Mouse (Mus musculus) midbrain, embryonic 11.5 days (tissue): ENCODE measurements around the gene Rab8a. TPM values are rescaled to one million over a fixed set of nuclear protein-coding genes. Genes with fewer than 3 reads are reported as not detected.

Experiments
- ATAC-seq: fragments of 200-750 bp; cut with Nextera tagmentation; 2 replicates; pipeline ENCODE4 v1.8.0; 2017; ENCODE audit warnings: moderate TSS enrichment, moderate library complexity; ENCODE audit not compliant: low FRiP score
- DNase-seq: peaks from one replicate; pipeline ENCODE4 v3.0.0; 2015; ENCODE audit warnings: low spot score; ENCODE audit errors: missing footprints
- H3K27ac ChIP-seq: fragments of 300-500 bp; sonication (generic); 2 replicates; pipeline ENCODE4 v1.5.1; 2014; ENCODE audit warnings: low read depth, low read length
- H3K27me3 ChIP-seq: fragments of 300-500 bp; sonication (generic); 2 replicates; pipeline ENCODE4 v1.6.1; 2014; ENCODE audit warnings: mild to moderate bottlenecking, low read length, moderate library complexity, mixed read lengths; ENCODE audit not compliant: control insufficient read depth, insufficient read depth
- H3K36me3 ChIP-seq: fragments of 300-500 bp; sonication (generic); 2 replicates; pipeline ENCODE4 v1.6.1; 2014; ENCODE audit warnings: mild to moderate bottlenecking, low read length, moderate library complexity, mixed read lengths; ENCODE audit not compliant: control insufficient read depth, insufficient read depth
- H3K4me1 ChIP-seq: fragments of 300-500 bp; sonication (generic); 2 replicates; pipeline ENCODE4 v1.6.1; 2014; ENCODE audit warnings: low read length; ENCODE audit not compliant: control insufficient read depth, insufficient read depth
- H3K4me2 ChIP-seq: fragments of 300-500 bp; sonication (generic); 2 replicates; pipeline ENCODE4 v1.6.1; 2014; ENCODE audit warnings: mild to moderate bottlenecking, moderate library complexity
- H3K4me3 ChIP-seq: fragments of 300-500 bp; sonication (generic); 2 replicates; pipeline ENCODE4 v1.5.1; 2014; ENCODE audit warnings: low read depth, low read length
- H3K9ac ChIP-seq: fragments of 300-500 bp; sonication (generic); 2 replicates; pipeline ENCODE4 v1.6.1; 2014; ENCODE audit warnings: low read length
- H3K9me3 ChIP-seq: fragments of 300-500 bp; sonication (generic); 2 replicates; pipeline ENCODE4 v1.6.1; 2016; ENCODE audit warnings: low read length; ENCODE audit not compliant: control insufficient read depth
- WGBS: fragments of 180-500 bp; shearing (Covaris S2); extraction: QIAGEN DNeasy Blood & Tissue Kit; methylation state at CpG from one replicate; pipeline ENCODE4 v1.1.7; 2014; 5-methylcytosine and 5-hydroxymethylcytosine counted together
- polyA plus RNA-seq: library from polyadenylated mRNA; unstranded; fragments of >200 nt; fragmentation: Nextera tagmentation; extraction: Ambion mirVana; gene quantifications from 2 replicates; pipeline ENCODE4 v1.2.1, GENCODE M21; 2014

Rab8a gene
- polyA plus RNA-seq, 1 experiment from 2014 or later, result 107 TPM

DNA sequence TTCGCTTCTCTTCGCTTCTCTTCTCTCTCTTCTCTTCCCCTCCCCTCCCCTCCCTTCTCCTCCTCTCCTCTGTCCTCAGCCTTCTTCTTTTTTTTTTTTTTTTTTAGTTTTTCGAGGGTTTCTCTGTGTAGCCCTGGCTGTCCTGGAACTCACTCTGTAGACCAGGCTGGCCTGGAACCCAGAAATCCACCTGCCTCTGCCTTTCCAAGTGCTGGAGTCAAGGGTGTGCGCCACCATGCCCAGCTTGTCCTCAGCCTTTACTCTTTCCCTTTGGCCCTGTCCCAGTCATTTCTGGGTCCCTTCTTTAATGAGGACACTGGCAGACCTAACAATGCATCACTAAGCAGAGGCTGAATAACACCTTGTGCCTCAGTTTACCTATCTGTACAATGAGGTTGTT, 52.5 kb downstream of the Rab8a start, which contains the start of gene Gm11034:
Gene Gm11034, minus strand, starts transcription at position 101 of the 400 bp plus-strand sequence.
- Histone ChIP-seq H3K36me3 (no peaks in the 10 kb centered on the region), H3K27me3 (no peaks in the 10 kb centered on the region), H3K4me2 (no peak within 1 kb of the TSS), H3K27ac (no peak within 1 kb of the TSS), H3K4me1 (no peaks in the 10 kb centered on the region), H3K9ac (no peak within 1 kb of the TSS), H3K4me3 (no peak within 1 kb of the TSS), H3K9me3 (no peaks in the 10 kb centered on the region)
- ATAC-seq (no peak), DNase-seq (no peak)
- WGBS, result 76% methylated on average over 4 of the region's 4 CpGs

- no peak for ATAC-seq
- 38% methylated on average over 2 of the region's 2 CpGs for whole genome bisulfite sequencing
Measured at GRCm38 (mm10) chr8:72215060-72215459, 54.1 kb downstream of the Rab8a start.

GRCm38 (mm10) chr8:72215871-72216270, 54.9 kb downstream of the Rab8a start:
- H3K27me3 ChIP-seq, result no peaks in the 10 kb centered on the region
- H3K4me2 ChIP-seq, result no peak overlapping the region
- peaks cover 5% of the 10 kb centered on the region for H3K4me1 ChIP-seq
- no peaks in the 10 kb centered on the region for H3K9me3 ChIP-seq
- ATAC-seq (no peak), DNase-seq (no peak)
- H3K27ac ChIP-seq, result no peak overlapping the region
- no peak overlapping the region for H3K4me3 ChIP-seq
- H3K9ac ChIP-seq, result no peak overlapping the region
- no peaks in the 10 kb centered on the region for H3K36me3 ChIP-seq
- whole genome bisulfite sequencing, result 43% methylated on average over 1 of the region's 1 CpGs

More at GRCm38 (mm10) chr8:72215060-72215459, 54.1 kb downstream of the Rab8a start:
- H3K27ac ChIP-seq, result no peak overlapping the region
- no peak overlapping the region for H3K9ac ChIP-seq
- H3K4me2 ChIP-seq, result no peak overlapping the region
- H3K9me3 ChIP-seq, result no peaks in the 10 kb centered on the region
- no peaks in the 10 kb centered on the region for H3K4me1 ChIP-seq
- no peak for DNase-seq
- no peak overlapping the region for H3K4me3 ChIP-seq
- H3K27me3 ChIP-seq, result no peaks in the 10 kb centered on the region
- H3K36me3 ChIP-seq, result no peaks in the 10 kb centered on the region

- no peaks in the 10 kb centered on the region for H3K27me3 ChIP-seq
- peaks cover 12% of the 10 kb centered on the region; the same call in 1 of the 2 replicates for H3K36me3 ChIP-seq
- ATAC-seq (peak; percentile 31), DNase-seq (no peak)
- no peak overlapping the region for H3K27ac ChIP-seq
- WGBS, result 83% methylated on average over 9 of the region's 10 CpGs
- H3K4me2 ChIP-seq, result peak overlapping the region; percentile 89
- no peaks in the 10 kb centered on the region for H3K9me3 ChIP-seq
- no peak overlapping the region for H3K9ac ChIP-seq
- peak overlapping the region; percentile 87 for H3K4me3 ChIP-seq
- H3K4me1 ChIP-seq, result peaks cover 5% of the 10 kb centered on the region
Measured at GRCm38 (mm10) chr8:72218781-72219540, 58.0 kb downstream of the Rab8a start.

DNA sequence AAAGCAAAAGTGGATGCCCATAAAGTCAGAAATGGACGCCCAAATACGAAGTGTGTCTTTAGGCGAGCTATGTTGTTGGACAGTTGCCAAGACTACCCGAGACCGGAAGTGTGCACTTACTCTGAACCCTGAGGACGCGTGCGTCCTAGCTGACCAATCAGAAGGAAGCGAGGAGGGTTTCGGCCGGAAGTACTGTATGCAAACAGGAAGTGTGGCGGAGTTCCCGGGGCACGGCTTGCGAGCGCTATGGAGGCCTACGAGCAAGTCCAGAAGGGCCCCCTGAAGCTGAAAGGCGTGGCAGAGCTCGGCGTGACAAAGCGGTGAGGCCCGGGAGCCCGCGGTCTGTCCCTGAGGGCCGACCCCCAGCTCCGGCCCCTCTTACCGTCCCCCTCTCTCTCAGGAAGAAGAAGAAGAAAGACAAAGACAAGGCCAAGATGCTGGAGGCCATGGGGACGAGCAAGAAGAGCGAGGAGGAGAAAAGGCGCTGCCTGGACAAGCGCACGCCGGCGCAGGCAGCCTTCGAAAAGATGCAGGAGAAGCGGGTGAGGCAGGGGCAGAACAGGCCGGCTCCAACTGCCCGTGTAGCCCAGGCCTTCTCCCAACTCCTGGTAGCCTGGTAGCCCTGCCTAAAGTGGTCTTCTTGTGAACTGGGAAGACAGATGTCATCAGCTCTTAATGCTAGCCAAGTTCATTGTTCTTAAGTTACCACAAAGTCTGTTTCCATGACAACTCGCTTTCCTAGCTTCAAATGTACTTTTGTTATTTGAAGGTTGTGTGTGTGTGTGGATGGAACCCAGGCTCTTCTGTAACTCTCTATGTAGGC, 58.8 kb downstream of the Rab8a start, which contains the start of gene Fam32a:
Gene Fam32a, plus strand, starts transcription at position 190 of the 823 bp plus-strand sequence.
- peak within 1 kb of the TSS; percentile 89 for H3K4me2 ChIP-seq
- ATAC-seq (peak; percentile 98), DNase-seq (peak; percentile 98)
- H3K27me3 ChIP-seq, result no peaks in the 10 kb centered on the region
- no peaks in the 10 kb centered on the region for H3K9me3 ChIP-seq
- peaks cover 12% of the 10 kb centered on the region; the same call in 1 of the 2 replicates for H3K36me3 ChIP-seq
- H3K4me1 ChIP-seq, result peaks cover 5% of the 10 kb centered on the region
- H3K4me3 ChIP-seq, result peak within 1 kb of the TSS; percentile 87
- no peak within 1 kb of the TSS; the same call in 1 of the 2 replicates for H3K27ac ChIP-seq
- H3K9ac ChIP-seq, result peak within 1 kb of the TSS; percentile 79
- WGBS, result 18% methylated on average over 39 of the region's 39 CpGs

- Histone ChIP-seq H3K9ac (no peak overlapping the region), H3K27me3 (no peaks in the 10 kb centered on the region), H3K4me2 (peak overlapping the region; percentile 89), H3K4me1 (peaks cover 5% of the 10 kb centered on the region), H3K27ac (no peak overlapping the region), H3K9me3 (no peaks in the 10 kb centered on the region), H3K36me3 (peaks cover 12% of the 10 kb centered on the region; the same call in 1 of the 2 replicates), H3K4me3 (peak overlapping the region; percentile 87)
- WGBS, result 88% methylated on average over 4 of the region's 4 CpGs
- no peak for ATAC-seq
- no peak for DNase-seq
Measured at GRCm38 (mm10) chr8:72220758-72221157, 59.8 kb downstream of the Rab8a start.

DNA sequence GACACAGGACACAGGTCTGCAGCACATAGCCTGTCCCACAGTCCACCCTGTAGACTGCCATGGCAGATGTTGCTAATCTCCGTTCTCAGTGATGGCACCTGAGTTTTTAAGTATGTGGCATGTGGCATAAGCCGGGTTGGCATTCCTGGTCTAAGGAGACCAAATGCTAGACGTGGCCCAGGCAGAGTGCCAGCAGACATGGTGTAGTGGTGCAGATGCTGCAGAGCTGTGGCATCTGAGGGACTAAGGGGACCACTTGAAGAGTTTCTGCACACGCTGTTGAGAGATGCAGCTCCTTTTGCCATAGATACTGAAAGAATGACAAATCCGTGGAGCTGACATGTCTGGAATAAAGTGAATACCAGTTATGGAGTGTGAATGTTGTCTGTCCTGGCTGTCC, 61.7 kb downstream of the Rab8a start:
- H3K4me2 ChIP-seq, result no peak overlapping the region
- H3K9me3 ChIP-seq, result no peaks in the 10 kb centered on the region
- H3K9ac ChIP-seq, result no peak overlapping the region
- H3K4me3 ChIP-seq, result no peak overlapping the region
- H3K36me3 ChIP-seq, result peaks cover 12% of the 10 kb centered on the region; the same call in 1 of the 2 replicates
- DNase-seq, result no peak
- WGBS, result 94% methylated on average over 5 of the region's 5 CpGs
- H3K4me1 ChIP-seq, result peaks cover 5% of the 10 kb centered on the region
- no peaks in the 10 kb centered on the region for H3K27me3 ChIP-seq
- no peak overlapping the region for H3K27ac ChIP-seq
- ATAC-seq, result no peak
